Mouse (Mus musculus) splenic B cell, adult 2 months (primary cell): ENCODE measurements around the gene Nfil3.

Source experiments
- DNase-seq: peaks from one replicate; pipeline ENCODE4 v3.0.0-alpha.2; 2011; ENCODE audit warnings: low read depth, low spot score
- H3K27me3 ChIP-seq: 2 replicates; pipeline ENCODE4 v1.6.1; 2012; ENCODE audit warnings: mild to moderate bottlenecking, low read length, moderate library complexity, mixed read lengths; ENCODE audit not compliant: control insufficient read depth, poor library complexity, insufficient read depth, severe bottlenecking
- H3K36me3 ChIP-seq: 2 replicates; pipeline ENCODE4 v1.6.1; 2012; ENCODE audit warnings: mild to moderate bottlenecking, low read length, moderate library complexity, mixed read lengths; ENCODE audit not compliant: control insufficient read depth, poor library complexity, insufficient read depth, severe bottlenecking

Nfil3 gene

GRCm38 (mm10) chr13:52980951-52981421 lies at the start of gene Nfil3:
Nfil3 (minus strand) TSS chr13:52981073.
- Histone ChIP-seq H3K27me3 (peaks cover 2% of the 10 kb centered on the region), H3K36me3 (no peaks in the 10 kb centered on the region)
- peak; percentile 69 for DNase-seq

DNA sequence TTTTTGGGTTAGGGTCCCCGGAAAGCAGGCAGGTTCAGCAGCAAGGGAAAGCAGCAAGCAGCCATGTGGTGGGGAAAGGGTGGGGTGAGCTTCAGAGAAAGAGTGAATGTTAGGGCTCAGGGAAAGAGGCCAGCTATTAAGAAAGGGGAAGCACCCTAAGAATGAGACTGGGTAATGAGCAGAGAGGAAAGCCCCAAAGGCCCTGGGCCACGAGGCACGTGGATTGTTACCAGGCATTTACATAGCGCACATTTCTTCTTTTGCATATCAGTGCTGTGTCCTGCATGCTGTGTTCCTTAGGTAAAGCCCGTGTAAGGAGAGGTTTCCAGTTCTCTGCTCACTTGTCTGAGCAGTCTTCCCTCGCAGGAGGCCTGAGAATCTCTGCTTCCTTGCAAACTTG lies 43.4 kb upstream of the Nfil3 start:
- H3K27me3 ChIP-seq = no peaks in the 10 kb centered on the region
- DNase-seq = peak; percentile 65
- H3K36me3 ChIP-seq = no peaks in the 10 kb centered on the region

- Histone ChIP-seq H3K36me3 (no peaks in the 10 kb centered on the region), H3K27me3 (no peaks in the 10 kb centered on the region)
- DNase-seq = no peak
Measured at GRCm38 (mm10) chr13:53020282-53020681, 39.4 kb upstream of the Nfil3 start.

GRCm38 (mm10) chr13:53019532-53019931 lies 38.7 kb upstream of the Nfil3 start:
- Histone ChIP-seq H3K27me3 (no peaks in the 10 kb centered on the region), H3K36me3 (no peaks in the 10 kb centered on the region)
- DNase-seq = peak; percentile 52

DNA sequence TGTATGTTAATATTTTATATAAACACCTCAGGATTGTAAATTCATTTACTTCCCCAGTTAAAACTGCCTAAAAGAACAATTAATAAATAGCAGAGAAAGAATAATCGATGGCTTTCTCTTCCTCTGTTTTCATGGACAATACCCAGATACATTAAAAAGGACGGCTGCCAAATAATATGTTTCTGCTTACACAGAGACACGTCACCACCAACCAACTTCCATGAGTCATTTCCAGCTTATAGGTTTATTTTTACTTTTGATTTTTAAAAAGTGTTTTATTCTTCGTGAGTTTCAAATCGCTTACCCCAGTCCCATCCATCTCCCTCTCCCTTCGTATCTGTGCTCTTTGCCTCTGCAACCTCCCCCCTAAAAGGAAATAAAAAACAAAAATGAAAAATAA lies 38.1 kb upstream of the Nfil3 start:
- Histone ChIP-seq H3K27me3 (no peaks in the 10 kb centered on the region), H3K36me3 (no peaks in the 10 kb centered on the region)
- DNase-seq = no peak

- H3K36me3 ChIP-seq = no peaks in the 10 kb centered on the region
- H3K27me3 ChIP-seq = no peaks in the 10 kb centered on the region
- DNase-seq = no peak
Measured at GRCm38 (mm10) chr13:53017983-53018382, 37.1 kb upstream of the Nfil3 start.

DNA sequence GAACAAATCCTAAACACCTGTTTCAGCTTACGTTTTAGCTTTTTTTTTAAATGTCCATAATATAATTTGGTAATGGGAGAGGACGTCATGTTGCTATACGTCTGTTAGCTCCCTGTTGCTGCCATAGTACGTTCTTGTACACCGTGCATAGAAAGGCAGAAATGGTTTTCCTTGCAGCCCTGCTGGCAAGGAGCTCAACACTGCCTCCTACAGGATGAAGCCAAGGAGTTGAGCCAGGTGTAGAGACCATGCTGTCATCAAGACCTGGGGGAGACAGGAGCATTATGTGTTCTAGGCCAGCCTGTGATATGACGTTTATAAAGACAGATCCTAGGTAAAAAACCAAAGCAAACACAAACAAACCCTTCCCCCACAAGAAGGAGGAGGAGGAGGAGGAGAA lies 36.2 kb upstream of the Nfil3 start:
- H3K27me3 ChIP-seq = no peaks in the 10 kb centered on the region
- no peaks in the 10 kb centered on the region for H3K36me3 ChIP-seq
- peak; percentile 29 for DNase-seq

DNA sequence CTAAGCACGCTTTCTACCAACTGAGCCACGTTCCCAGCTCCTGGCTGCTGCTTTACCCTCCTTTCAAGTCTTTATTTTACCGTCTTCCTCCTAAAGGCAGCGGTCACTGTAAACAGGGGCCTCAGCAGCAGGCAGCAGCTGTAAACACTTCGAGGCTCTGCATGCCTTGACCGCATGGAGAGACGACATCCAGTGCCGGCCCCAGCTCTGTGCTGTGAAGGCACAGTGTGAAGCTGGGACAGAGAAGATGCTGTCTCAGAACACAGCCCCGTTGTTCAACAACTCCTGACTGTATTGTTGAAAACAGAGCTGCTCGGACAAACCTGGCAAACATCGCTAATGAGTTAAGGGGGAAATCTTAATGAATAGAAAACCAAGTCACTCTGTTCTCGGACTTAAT lies 30.6 kb upstream of the Nfil3 start:
- H3K27me3 ChIP-seq = no peaks in the 10 kb centered on the region
- DNase-seq = no peak
- H3K36me3 ChIP-seq = no peaks in the 10 kb centered on the region

GRCm38 (mm10) chr13:53008489-53009184 lies 27.8 kb upstream of the Nfil3 start:
- Histone ChIP-seq H3K27me3 (no peaks in the 10 kb centered on the region), H3K36me3 (no peaks in the 10 kb centered on the region)
- DNase-seq = no peak

DNA sequence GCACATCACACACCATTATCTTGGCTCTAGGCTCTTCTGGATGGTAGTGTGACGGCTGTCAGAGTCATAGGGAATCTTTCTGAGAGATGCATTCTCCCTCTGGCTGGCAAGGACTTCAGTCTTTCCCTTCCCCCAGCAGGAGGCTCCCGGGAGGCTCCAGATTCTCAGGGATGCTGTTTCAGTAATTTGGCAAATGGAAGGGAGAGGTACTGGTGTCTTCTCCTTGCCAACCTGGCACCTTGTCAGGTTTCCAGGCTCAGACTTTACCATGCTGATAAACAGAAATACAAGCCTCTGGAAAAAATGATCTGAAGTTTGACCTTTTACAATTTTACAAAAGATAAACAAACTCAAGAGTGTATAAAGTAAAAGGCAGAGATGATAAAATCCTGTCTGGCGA lies 26.9 kb upstream of the Nfil3 start:
- Histone ChIP-seq H3K36me3 (no peaks in the 10 kb centered on the region), H3K27me3 (no peaks in the 10 kb centered on the region)
- DNase-seq = no peak

DNA sequence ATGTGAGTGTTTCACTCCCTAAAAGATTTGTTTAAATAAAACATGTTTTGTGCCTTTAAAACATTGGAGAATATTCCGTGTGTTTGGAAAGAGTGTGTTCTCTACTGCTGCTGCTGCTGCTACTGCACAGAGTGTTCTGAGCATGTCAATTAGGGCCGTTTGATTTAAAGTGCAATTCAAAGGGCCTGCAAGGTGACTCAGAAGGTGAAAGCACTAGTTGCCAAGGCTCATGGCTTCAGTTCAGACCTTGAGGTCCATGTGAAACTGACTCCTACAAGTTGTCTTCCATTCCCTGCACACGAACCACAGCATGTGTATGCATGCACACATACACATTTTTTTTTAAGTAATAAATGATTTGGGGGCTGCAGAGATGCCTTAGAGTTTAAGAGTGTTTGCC lies 22.4 kb upstream of the Nfil3 start:
- DNase-seq = no peak
- Histone ChIP-seq H3K27me3 (no peaks in the 10 kb centered on the region), H3K36me3 (no peaks in the 10 kb centered on the region)

DNA sequence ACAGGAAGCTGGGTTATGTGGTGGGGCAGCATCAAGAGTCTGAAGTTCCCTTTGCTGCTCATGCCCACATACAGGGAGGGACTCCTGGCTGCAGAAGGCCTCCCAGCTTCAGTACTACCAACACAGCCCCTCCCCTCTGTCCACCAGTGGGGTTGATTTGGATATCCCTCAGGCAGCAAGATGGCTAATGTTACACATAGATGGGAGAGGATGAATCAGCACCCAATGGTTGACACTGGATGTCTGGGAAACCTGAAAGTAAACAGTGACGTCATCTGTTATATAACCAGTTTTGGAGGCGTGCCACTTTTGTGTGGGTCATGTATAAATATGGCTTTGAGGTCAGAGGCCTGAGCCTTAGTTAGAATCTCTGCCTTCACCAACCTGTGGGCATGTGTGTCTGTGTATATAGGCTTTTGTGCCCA lies 20.6 kb upstream of the Nfil3 start:
- Histone ChIP-seq H3K27me3 (no peaks in the 10 kb centered on the region), H3K36me3 (no peaks in the 10 kb centered on the region)
- no peak for DNase-seq

GRCm38 (mm10) chr13:53000481-53000880 lies 19.6 kb upstream of the Nfil3 start:
- no peak for DNase-seq
- Histone ChIP-seq H3K27me3 (no peaks in the 10 kb centered on the region), H3K36me3 (no peaks in the 10 kb centered on the region)

DNA sequence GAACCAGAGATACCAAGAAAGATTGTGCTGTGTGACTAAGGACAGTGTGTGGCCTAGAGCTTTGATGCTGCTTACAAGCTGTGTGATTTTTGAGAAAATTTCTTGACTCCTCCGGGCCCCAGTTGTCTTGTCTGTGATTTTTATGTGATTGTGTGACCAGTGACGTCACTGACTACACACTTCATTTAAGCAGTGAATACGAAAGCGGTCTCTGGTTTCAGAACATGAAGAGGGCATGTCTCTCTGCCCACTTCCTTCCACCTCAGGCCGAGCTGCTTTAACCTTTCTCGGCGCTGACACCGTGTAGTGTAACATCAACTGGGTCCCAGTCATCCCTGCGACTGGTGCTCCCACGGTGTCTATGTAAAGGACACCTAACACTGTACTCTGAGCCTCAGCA lies 17.7 kb upstream of the Nfil3 start:
- no peaks in the 10 kb centered on the region for H3K36me3 ChIP-seq
- DNase-seq = peak; percentile 41
- H3K27me3 ChIP-seq = no peaks in the 10 kb centered on the region

- Histone ChIP-seq H3K36me3 (no peaks in the 10 kb centered on the region), H3K27me3 (no peaks in the 10 kb centered on the region)
- no peak for DNase-seq
Measured at GRCm38 (mm10) chr13:52997806-52998205, 16.9 kb upstream of the Nfil3 start.

DNA sequence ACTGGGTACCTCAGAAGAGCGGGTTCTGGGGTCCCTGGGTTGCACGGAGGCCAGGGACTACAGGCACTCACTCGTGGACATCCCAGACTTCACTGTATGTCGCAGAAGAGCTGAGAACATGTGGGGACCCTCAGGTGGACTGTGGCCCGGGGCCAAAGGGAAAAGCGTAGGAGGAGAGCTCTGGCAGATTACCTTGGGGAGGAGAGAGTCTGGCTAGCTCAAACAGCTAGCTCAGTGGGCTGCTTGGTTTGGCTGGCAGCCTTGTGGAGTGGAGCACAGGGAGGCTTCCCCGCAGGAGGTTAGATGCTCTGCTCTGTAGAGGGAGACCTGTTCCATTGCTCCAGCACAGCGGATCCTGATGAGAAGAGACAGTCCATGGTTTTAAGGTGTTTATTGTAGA lies 15.3 kb upstream of the Nfil3 start:
- Histone ChIP-seq H3K36me3 (no peaks in the 10 kb centered on the region), H3K27me3 (no peaks in the 10 kb centered on the region)
- DNase-seq = no peak
